Mouse (Mus musculus): ENCODE results near the gene Nfia. TPM values are rescaled to one million over a fixed set of nuclear protein-coding genes. Genes with fewer than 3 reads are reported as not detected.

Nfia gene
- polyA plus RNA-seq, 1 experiment from 2014 or later = 19.9 TPM

DNA sequence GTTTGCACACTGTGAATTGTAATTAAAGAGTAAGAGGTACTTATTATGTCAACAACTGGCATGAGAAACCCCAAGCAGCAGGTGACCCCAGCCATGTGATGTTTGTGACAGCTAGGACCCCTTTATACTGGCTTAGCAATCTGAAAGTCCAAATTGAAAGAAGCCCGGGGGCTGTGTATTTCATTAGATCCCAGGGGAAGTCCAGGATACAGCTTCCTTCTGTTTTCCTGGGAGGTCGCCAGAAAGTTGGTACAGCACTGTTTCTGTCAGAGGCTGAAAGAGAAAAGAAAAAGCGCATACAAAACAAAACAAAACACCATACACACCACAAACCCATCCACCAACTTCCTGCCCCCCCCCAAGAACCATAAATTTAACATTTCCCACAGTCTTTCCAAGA, 164.4 kb downstream of the Nfia start:
- Histone ChIP-seq H3K9me3 (ENCODE audit: low read length) (no peaks in the 10 kb centered on the region), H3K4me1 (ENCODE audit: insufficient read depth, low read length) (peaks cover 10% of the 10 kb centered on the region; the same call in 1 of the 2 replicates), H3K4me3 (ENCODE audit: low read length) (no peak overlapping the region), H3K4me2 (replicated peaks; ENCODE audit: low read depth, low read length) (no peak overlapping the region), H3K9ac (replicated peaks; ENCODE audit: low read length) (no peak overlapping the region), H3K27me3 (ENCODE audit: insufficient read depth, low read length) (no peaks in the 10 kb centered on the region), H3K27ac (ENCODE audit: low read length) (no peak overlapping the region; the same call in 1 of the 2 replicates), H3K36me3 (ENCODE audit: insufficient read depth, low read length) (no peaks in the 10 kb centered on the region)
- ATAC-seq (ENCODE audit: low FRiP score, low TSS enrichment) = peak; percentile 42; the same call in 1 of the 2 replicates
- 43% methylated on average over 3 of the region's 3 CpGs for WGBS

DNA sequence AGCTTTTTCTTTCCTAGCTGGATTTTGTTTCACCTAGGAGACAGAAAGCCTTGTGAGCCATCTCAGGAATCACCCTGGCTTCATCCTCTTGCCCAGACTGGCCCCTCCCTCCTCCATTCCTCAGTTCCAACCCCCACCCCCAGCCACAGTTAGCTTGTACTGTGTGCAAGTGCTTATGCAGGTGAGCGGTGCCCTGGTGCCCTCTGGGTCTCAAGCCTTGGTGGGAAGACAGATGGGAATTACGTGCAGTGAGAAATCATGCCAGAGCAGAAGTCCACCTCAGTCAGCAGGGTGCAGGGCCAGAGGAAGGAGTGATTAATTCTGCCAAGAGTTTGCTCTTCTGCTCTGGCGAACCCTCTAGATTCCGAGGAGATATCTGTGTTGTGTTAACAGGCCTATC, 167.0 kb downstream of the Nfia start:
- no peak for ATAC-seq (ENCODE audit: low FRiP score, low TSS enrichment)
- no peak overlapping the region for H3K4me2 ChIP-seq (replicated peaks; ENCODE audit: low read depth, low read length)
- H3K9ac ChIP-seq (replicated peaks; ENCODE audit: low read length) = no peak overlapping the region
- no peaks in the 10 kb centered on the region for H3K27me3 ChIP-seq (ENCODE audit: insufficient read depth, low read length)
- no peak overlapping the region for H3K4me3 ChIP-seq (ENCODE audit: low read length)
- no peaks in the 10 kb centered on the region for H3K36me3 ChIP-seq (ENCODE audit: insufficient read depth, low read length)
- WGBS = 70% methylated on average over 4 of the region's 4 CpGs
- H3K4me1 ChIP-seq (ENCODE audit: insufficient read depth, low read length) = peaks cover 10% of the 10 kb centered on the region; the same call in 1 of the 2 replicates
- no peak overlapping the region for H3K27ac ChIP-seq (ENCODE audit: low read length)
- no peaks in the 10 kb centered on the region for H3K9me3 ChIP-seq (ENCODE audit: low read length)

DNA sequence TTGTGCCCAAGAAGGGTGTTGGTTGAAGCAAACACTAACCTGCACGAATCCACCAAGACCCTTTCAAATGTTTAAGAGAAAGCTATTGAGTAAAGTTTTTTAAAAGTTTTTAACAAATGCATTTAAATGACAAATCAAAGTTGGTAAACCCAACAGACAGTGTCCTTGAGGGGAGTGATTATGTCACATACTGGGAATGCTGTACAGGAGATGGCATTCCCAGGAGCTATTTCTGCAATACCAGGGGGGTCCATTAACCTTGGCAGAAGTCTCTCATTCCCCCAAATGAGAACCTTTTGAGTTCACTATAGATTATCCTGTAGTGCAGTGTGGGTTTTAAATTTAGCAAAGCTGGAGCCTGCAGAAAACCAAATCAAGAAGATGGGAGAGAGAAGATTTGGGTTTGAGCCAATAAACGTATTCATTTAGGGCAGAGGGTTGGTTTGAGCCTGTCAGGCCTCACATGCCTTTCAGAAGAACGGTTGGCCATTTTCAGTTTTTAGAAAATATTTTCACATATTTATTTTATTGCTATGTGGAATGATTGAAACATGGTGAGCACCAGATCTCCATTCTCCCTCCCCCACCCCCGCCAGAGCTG, 167.5 kb downstream of the Nfia start:
- Histone ChIP-seq H3K4me1 (ENCODE audit: insufficient read depth, low read length) (peaks cover 10% of the 10 kb centered on the region; the same call in 1 of the 2 replicates), H3K4me3 (ENCODE audit: low read length) (no peak overlapping the region), H3K9ac (replicated peaks; ENCODE audit: low read length) (no peak overlapping the region), H3K27me3 (ENCODE audit: insufficient read depth, low read length) (no peaks in the 10 kb centered on the region), H3K9me3 (ENCODE audit: low read length) (no peaks in the 10 kb centered on the region), H3K4me2 (replicated peaks; ENCODE audit: low read depth, low read length) (no peak overlapping the region), H3K36me3 (ENCODE audit: insufficient read depth, low read length) (no peaks in the 10 kb centered on the region), H3K27ac (ENCODE audit: low read length) (no peak overlapping the region)
- ATAC-seq (ENCODE audit: low FRiP score, low TSS enrichment) = no peak
- WGBS = 88% methylated on average over 4 of the region's 4 CpGs

DNA sequence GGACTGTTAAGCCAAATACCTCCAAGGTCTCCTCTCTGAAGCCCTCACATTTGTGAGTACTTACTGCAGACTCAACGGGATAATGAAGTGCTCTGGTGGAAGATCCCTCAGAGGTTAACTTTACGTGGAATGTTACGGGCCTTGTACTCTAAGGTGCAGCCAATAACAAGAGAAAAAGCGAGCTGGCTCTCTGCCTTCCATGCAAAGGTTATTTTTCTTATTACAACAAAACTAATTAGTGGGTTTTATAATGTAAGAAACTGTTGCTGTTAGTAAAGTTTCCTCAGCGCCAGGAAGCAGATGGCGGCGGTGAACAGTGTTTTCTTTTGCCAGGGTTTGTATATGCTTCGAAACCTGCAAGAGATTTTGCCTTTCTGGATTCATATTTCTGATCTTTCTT, 169.1 kb downstream of the Nfia start:
- Histone ChIP-seq H3K9ac (replicated peaks; ENCODE audit: low read length) (no peak overlapping the region), H3K9me3 (ENCODE audit: low read length) (no peaks in the 10 kb centered on the region), H3K4me1 (ENCODE audit: insufficient read depth, low read length) (peaks cover 7% of the 10 kb centered on the region; the same call in 1 of the 2 replicates), H3K27me3 (ENCODE audit: insufficient read depth, low read length) (no peaks in the 10 kb centered on the region), H3K4me3 (ENCODE audit: low read length) (no peak overlapping the region), H3K36me3 (ENCODE audit: insufficient read depth, low read length) (no peaks in the 10 kb centered on the region), H3K4me2 (replicated peaks; ENCODE audit: low read depth, low read length) (no peak overlapping the region), H3K27ac (ENCODE audit: low read length) (no peak overlapping the region)
- no peak for ATAC-seq (ENCODE audit: low FRiP score, low TSS enrichment)
- WGBS = 87% methylated on average over 8 of the region's 8 CpGs

DNA sequence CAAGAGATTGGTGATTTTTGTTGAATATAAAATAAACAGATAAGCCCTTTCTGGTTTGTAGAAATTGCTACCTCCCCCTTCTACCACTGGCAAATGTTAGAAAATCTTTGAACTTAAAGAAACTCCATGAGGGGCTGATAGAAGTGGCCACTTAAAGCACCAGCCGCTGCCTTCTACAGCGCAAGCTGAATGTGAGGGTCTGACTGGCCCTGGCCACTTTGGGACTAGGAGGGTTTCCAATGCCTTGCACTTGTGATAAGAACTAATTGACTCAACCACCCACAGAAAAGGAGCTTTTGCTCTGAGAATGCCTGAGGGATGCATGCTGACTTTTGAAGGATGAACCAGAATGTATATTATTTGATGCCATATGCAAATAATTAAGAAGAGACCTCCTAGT, 171.8 kb downstream of the Nfia start:
- no peak for ATAC-seq (ENCODE audit: low FRiP score, low TSS enrichment)
- Histone ChIP-seq H3K9me3 (ENCODE audit: low read length) (no peaks in the 10 kb centered on the region), H3K9ac (replicated peaks; ENCODE audit: low read length) (no peak overlapping the region), H3K4me1 (ENCODE audit: insufficient read depth, low read length) (no peaks in the 10 kb centered on the region), H3K4me2 (replicated peaks; ENCODE audit: low read depth, low read length) (no peak overlapping the region), H3K36me3 (ENCODE audit: insufficient read depth, low read length) (no peaks in the 10 kb centered on the region), H3K27me3 (ENCODE audit: insufficient read depth, low read length) (no peaks in the 10 kb centered on the region), H3K27ac (ENCODE audit: low read length) (no peak overlapping the region), H3K4me3 (ENCODE audit: low read length) (no peak overlapping the region)
- 96% methylated on average over 2 of the region's 2 CpGs for WGBS

DNA sequence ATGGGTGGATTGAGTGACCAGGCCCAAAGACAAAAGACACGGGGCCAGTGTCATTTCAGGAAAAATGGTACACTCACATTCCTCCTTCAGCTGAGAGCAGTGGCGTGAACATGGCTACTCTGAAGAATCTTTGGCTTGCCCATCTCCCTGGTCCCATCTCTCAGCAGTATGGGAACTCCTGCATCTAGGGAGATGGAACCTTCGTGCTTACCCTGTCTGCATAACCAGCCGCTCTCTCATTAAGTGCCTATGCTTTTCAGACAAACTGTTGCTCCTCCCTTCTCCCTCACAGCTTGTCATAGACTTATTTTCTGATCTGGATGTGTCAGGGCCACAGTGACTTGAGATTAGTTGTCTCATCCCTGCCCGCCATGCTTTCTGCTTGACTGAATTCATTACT, 174.9 kb downstream of the Nfia start:
- no peak overlapping the region for H3K27ac ChIP-seq (ENCODE audit: low read length)
- 79% methylated on average over 5 of the region's 5 CpGs for WGBS
- ATAC-seq (ENCODE audit: low FRiP score, low TSS enrichment) = no peak

DNA sequence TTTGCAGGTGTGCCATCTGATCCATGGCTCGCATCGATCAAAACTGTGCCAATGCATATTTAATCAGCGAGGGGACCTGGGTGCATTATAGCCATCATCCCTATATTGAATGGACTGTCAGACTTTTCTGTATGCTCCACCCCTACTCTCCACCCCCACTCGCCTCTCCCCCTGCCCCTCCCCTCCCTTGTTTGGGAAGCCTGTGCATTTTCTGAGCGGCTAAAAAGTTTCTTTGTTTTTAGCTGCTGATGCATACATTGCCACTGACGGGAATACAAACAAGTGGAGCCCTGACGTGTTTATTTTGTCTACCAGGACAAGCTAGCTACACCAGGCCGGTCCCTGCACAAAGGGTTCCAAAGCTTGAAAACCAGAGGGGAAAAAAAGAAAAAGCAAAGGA, 175.7 kb downstream of the Nfia start:
- no peaks in the 10 kb centered on the region for H3K36me3 ChIP-seq (ENCODE audit: insufficient read depth, low read length)
- H3K9ac ChIP-seq (replicated peaks; ENCODE audit: low read length) = no peak overlapping the region
- H3K9me3 ChIP-seq (ENCODE audit: low read length) = no peaks in the 10 kb centered on the region
- H3K27me3 ChIP-seq (ENCODE audit: insufficient read depth, low read length) = no peaks in the 10 kb centered on the region
- no peak for ATAC-seq (ENCODE audit: low FRiP score, low TSS enrichment)
- H3K27ac ChIP-seq (ENCODE audit: low read length) = no peak overlapping the region
- no peak overlapping the region for H3K4me3 ChIP-seq (ENCODE audit: low read length)
- H3K4me1 ChIP-seq (ENCODE audit: insufficient read depth, low read length) = no peaks in the 10 kb centered on the region
- WGBS = 55% methylated on average over 8 of the region's 8 CpGs
- H3K4me2 ChIP-seq (replicated peaks; ENCODE audit: low read depth, low read length) = no peak overlapping the region

More for the DNA sequence above, 174.9 kb downstream of the Nfia start:
- H3K4me3 ChIP-seq (ENCODE audit: low read length) = no peak overlapping the region
- H3K4me2 ChIP-seq (replicated peaks; ENCODE audit: low read depth, low read length) = no peak overlapping the region
- no peaks in the 10 kb centered on the region for H3K36me3 ChIP-seq (ENCODE audit: insufficient read depth, low read length)
- H3K9me3 ChIP-seq (ENCODE audit: low read length) = no peaks in the 10 kb centered on the region
- no peaks in the 10 kb centered on the region for H3K4me1 ChIP-seq (ENCODE audit: insufficient read depth, low read length)
- H3K27me3 ChIP-seq (ENCODE audit: insufficient read depth, low read length) = no peaks in the 10 kb centered on the region
- no peak overlapping the region for H3K9ac ChIP-seq (replicated peaks; ENCODE audit: low read length)

DNA sequence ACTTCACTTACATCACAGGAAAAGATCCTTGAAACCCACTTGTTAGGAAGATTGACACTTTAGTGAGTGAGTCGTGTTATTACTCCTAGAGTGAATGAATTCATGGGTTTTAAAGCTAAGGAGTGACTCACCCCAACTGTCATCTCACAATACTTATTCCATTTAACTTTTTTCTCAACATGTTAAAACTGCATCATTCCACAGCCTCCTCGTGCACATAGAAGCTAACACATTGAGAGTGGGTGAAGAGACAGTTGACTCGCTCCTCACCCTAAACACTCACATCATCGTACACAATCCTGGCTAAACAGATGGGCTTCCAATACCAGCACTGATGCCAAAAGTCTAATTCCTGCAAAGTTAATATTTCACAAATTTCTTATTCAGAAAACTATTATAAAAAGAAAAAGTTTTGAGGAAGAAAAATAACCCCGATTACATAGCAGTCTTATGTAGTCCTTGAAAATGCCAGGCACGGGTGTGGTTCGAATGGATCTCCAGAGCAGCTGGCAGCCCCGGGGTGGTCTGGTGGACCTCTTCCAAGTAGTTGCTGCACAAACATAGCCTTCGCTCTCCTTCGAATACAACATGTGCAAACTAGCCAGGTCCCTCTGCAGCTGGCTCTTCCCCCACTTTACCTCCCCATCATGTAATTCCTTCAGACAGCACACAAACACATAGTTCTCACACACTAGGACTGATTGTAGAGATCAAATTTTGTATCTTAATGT, 178.0 kb downstream of the Nfia start:
- Histone ChIP-seq H3K9ac (replicated peaks; ENCODE audit: low read length) (no peak overlapping the region), H3K4me1 (ENCODE audit: insufficient read depth, low read length) (no peaks in the 10 kb centered on the region), H3K4me3 (ENCODE audit: low read length) (no peak overlapping the region), H3K36me3 (ENCODE audit: insufficient read depth, low read length) (no peaks in the 10 kb centered on the region), H3K27me3 (ENCODE audit: insufficient read depth, low read length) (no peaks in the 10 kb centered on the region), H3K27ac (ENCODE audit: low read length) (no peak overlapping the region), H3K9me3 (ENCODE audit: low read length) (no peaks in the 10 kb centered on the region), H3K4me2 (replicated peaks; ENCODE audit: low read depth, low read length) (no peak overlapping the region)
- WGBS = 83% methylated on average over 10 of the region's 10 CpGs
- ATAC-seq (ENCODE audit: low FRiP score, low TSS enrichment) = no peak

DNA sequence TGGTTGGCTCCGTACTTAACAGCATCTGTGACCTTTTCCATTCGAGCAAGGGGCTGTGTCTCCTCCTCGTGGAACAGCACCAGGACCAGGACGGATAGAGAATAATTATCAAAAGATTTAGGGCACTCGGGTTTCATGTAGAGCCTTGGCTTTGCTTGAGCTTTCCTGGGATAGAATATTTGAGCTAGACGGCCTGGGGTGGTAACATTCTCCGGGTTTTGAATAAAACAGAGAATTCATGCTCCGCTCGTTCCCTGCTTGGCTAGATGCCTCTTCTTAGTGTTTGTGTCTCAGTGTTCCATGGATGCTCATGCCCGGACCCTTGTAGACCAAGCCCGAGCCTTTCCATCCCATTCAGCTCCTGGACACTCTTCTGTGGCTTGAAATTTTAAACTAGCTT, 181.4 kb downstream of the Nfia start:
- Histone ChIP-seq H3K27ac (ENCODE audit: low read length) (no peak overlapping the region), H3K4me2 (replicated peaks; ENCODE audit: low read depth, low read length) (no peak overlapping the region), H3K4me3 (ENCODE audit: low read length) (no peak overlapping the region), H3K4me1 (ENCODE audit: insufficient read depth, low read length) (no peaks in the 10 kb centered on the region), H3K27me3 (ENCODE audit: insufficient read depth, low read length) (no peaks in the 10 kb centered on the region), H3K36me3 (ENCODE audit: insufficient read depth, low read length) (no peaks in the 10 kb centered on the region), H3K9me3 (ENCODE audit: low read length) (no peaks in the 10 kb centered on the region), H3K9ac (replicated peaks; ENCODE audit: low read length) (no peak overlapping the region)
- ATAC-seq (ENCODE audit: low FRiP score, low TSS enrichment) = no peak
- 71% methylated on average over 11 of the region's 11 CpGs for WGBS

DNA sequence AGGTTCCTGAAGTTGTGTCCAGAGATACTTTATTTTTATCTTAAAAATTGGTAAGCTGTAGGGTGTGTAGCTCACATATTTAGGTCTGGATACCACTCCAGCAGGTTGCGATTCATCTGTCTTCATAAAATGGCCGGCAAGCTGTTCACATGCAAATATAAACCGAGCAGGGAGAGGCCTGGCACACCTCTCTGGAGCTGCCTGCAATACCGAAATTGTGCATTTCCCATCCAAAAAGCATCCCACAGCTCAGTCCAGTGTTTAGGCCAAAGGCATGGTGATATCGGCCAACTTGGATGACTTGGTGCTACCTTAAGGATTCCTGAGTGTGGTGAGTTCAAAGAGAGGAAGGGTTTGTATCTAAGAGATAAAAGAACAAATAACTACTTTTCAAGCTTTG, 185.6 kb downstream of the Nfia start:
- 85% methylated on average over 5 of the region's 5 CpGs for WGBS
- no peaks in the 10 kb centered on the region for H3K9me3 ChIP-seq (ENCODE audit: low read length)
- H3K27ac ChIP-seq (ENCODE audit: low read length) = no peak overlapping the region
- H3K36me3 ChIP-seq (ENCODE audit: insufficient read depth, low read length) = no peaks in the 10 kb centered on the region
- ATAC-seq (ENCODE audit: low FRiP score, low TSS enrichment) = no peak
- H3K27me3 ChIP-seq (ENCODE audit: insufficient read depth, low read length) = no peaks in the 10 kb centered on the region
- H3K4me3 ChIP-seq (ENCODE audit: low read length) = no peak overlapping the region
- no peak overlapping the region for H3K9ac ChIP-seq (replicated peaks; ENCODE audit: low read length)
- no peak overlapping the region for H3K4me2 ChIP-seq (replicated peaks; ENCODE audit: low read depth, low read length)
- H3K4me1 ChIP-seq (ENCODE audit: insufficient read depth, low read length) = no peaks in the 10 kb centered on the region

Measured in kidney, embryonic 16.5 days (tissue).